Mouse (Mus musculus): ENCODE data around the gene Olfr373. TPM values are rescaled to one million over a fixed set of nuclear protein-coding genes. Genes with fewer than 3 reads are reported as not detected.
A peak's percentile ranks its signal among the peaks of the same experiment; 100 is the strongest.

Olfr373 gene
- total RNA-seq, 1 experiment from 2014 or later = not detected

- no peak for ATAC-seq (replicated peaks; ENCODE audit: low read depth, poor library complexity, severe bottlenecking)
Observed at GRCm38 (mm10) chr8:72132891-72133290, 49.9 kb downstream of the Olfr373 start.

DNA sequence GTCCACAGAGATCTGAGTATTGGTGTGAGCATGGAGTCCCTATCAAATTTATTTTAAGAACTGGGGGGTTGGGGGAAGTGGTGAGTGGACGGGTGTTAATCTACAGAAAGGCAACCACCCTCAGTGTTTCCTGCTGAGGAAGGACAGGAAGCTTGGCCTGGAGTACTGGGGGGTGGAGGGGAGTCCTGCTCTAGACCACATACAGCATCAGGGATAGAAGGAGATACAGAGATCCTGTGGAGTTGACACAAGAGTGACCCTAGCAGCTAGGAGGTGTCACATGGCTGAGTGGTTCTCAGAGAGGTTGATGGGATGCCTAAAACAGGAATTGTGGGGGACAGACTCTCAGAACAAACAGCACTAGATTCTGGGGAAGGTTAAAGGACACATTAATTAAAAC is 50.5 kb downstream of the Olfr373 start:
- ATAC-seq (replicated peaks; ENCODE audit: low read depth, poor library complexity, severe bottlenecking) = peak; percentile 67

GRCm38 (mm10) chr8:72134756-72135445 is 51.9 kb downstream of the Olfr373 start, which contains the start of gene Tpm4:
Gene Tpm4 (plus strand): TSS chr8:72134975.
- ATAC-seq (replicated peaks; ENCODE audit: low read depth, poor library complexity, severe bottlenecking) = no peak

- 0 out of 2 replicates have a peak, but pooled peaks have one; percentile 10 for ATAC-seq (replicated peaks; ENCODE audit: low read depth, poor library complexity, severe bottlenecking)
Observed at GRCm38 (mm10) chr8:72135446-72136301, 52.7 kb downstream of the Olfr373 start.

DNA sequence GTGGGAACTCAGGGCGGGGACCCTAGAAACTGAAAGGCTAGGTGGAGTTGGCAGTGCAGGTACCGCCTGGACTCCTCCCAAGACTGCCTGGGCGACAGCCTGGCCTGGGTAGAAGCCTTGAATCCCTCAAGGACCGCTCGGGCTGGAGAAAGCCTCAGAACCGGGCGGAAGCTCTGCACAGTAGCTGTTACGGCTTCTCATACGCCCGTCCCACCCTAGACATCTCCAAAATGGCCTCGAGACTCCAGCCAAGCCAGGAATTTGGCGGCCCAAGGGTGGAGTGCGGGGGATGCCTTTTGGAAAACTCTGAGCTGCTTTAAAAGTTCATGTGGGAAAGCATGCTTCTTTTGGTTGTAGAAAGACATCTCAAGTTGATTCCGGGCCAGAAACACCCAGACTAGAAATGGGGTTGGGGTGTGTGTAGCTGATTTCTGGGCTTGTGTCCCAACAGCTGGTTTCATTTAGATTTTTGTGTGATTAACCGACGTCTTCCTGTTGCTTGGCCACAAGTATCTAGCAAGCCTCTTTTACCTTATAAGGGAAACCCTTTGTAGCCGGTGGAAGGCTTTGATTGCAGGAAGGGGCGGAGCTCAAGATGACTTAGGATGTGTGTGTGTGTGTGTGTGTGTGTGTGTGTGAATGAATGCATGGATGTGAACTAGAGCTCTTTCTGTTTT is 53.5 kb downstream of the Olfr373 start:
- peak; percentile 58 for ATAC-seq (replicated peaks; ENCODE audit: low read depth, poor library complexity, severe bottlenecking)

GRCm38 (mm10) chr8:72137431-72137830 is 54.5 kb downstream of the Olfr373 start:
- ATAC-seq (replicated peaks; ENCODE audit: low read depth, poor library complexity, severe bottlenecking) = no peak

- ATAC-seq (replicated peaks; ENCODE audit: low read depth, poor library complexity, severe bottlenecking) = no peak
Observed at GRCm38 (mm10) chr8:72138456-72138855, 55.5 kb downstream of the Olfr373 start.

DNA sequence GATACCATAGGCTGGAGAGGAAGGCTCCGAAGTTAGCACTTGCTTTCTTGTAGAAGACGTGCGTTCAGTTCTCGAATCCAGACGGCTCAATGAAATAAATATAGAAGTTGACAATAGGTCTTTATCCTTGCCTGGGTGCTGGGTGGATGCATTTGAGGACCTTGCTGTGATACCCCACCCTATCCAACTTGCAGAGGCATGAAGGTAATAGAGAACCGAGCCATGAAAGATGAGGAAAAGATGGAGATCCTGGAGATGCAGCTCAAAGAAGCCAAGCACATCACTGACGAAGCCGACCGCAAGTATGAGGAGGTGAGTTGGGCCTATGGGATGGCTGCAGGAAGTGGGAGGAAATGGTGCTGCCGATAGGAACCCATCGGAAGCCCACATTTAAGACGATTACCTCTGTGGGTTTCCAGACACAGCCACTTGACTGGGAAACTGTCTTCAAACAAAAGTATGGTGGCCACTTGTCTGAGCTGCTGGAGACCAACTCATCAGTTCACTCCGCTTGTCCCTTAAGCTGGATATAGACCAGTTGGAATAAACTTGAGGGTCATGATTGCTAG is 60.4 kb downstream of the Olfr373 start:
- ATAC-seq (replicated peaks; ENCODE audit: low read depth, poor library complexity, severe bottlenecking) = peak; percentile 57

DNA sequence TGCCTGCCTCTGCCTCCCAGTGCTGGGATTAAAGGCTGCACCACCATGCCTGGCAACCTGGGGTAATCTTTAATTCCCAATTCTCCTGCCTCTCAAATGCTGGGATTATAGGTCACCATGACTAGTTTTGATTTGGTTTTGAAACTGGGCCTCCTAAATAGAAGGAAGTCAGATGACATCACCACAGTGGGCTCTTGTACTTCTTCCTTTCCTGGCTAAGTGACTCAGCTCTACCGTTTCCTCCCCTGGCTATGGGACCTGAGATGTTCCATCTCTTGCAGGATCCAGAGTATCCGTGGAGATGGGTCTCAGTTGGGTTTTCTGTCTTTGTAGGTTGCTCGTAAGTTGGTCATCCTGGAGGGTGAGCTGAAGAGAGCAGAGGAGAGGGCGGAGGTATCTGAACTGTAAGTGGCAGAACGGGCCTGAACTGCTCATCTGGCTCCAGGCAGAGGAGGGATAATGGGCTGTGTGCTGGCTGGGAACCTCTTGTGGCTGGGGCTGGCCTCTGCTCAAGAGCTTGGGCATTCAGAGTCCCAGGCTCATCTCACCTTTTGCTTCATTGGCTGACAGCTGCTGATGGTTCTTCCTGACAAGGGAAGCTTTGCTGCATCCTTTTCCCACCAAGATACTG is 61.5 kb downstream of the Olfr373 start:
- ATAC-seq (replicated peaks; ENCODE audit: low read depth, poor library complexity, severe bottlenecking) = peak; percentile 80

GRCm38 (mm10) chr8:72145511-72145910 is 62.5 kb downstream of the Olfr373 start:
- no peak for ATAC-seq (replicated peaks; ENCODE audit: low read depth, poor library complexity, severe bottlenecking)

GRCm38 (mm10) chr8:72146056-72146455 is 63.1 kb downstream of the Olfr373 start:
- ATAC-seq (replicated peaks; ENCODE audit: low read depth, poor library complexity, severe bottlenecking) = no peak

GRCm38 (mm10) chr8:72146556-72146955 is 63.6 kb downstream of the Olfr373 start:
- no peak for ATAC-seq (replicated peaks; ENCODE audit: low read depth, poor library complexity, severe bottlenecking)

GRCm38 (mm10) chr8:72147266-72147665 is 64.3 kb downstream of the Olfr373 start:
- ATAC-seq (replicated peaks; ENCODE audit: low read depth, poor library complexity, severe bottlenecking) = no peak

- no peak for ATAC-seq (replicated peaks; ENCODE audit: low read depth, poor library complexity, severe bottlenecking)
Observed at GRCm38 (mm10) chr8:72149056-72149455, 66.1 kb downstream of the Olfr373 start.

GRCm38 (mm10) chr8:72151418-72152078 is 68.6 kb downstream of the Olfr373 start:
- ATAC-seq (replicated peaks; ENCODE audit: low read depth, poor library complexity, severe bottlenecking) = peak; percentile 95
